Mouse (Mus musculus) lung, postnatal 10 days (tissue): ENCODE results near the gene Olfr417.
"Not testable (repeated sequence)": the region's sequence is repeated elsewhere in the genome, so short reads cannot be mapped to it uniquely, and the experiment has no call there.

Experiments used
- DNase-seq: peaks from one replicate; pipeline ENCODE4 v3.0.0; 2021

Gene Olfr417

DNA sequence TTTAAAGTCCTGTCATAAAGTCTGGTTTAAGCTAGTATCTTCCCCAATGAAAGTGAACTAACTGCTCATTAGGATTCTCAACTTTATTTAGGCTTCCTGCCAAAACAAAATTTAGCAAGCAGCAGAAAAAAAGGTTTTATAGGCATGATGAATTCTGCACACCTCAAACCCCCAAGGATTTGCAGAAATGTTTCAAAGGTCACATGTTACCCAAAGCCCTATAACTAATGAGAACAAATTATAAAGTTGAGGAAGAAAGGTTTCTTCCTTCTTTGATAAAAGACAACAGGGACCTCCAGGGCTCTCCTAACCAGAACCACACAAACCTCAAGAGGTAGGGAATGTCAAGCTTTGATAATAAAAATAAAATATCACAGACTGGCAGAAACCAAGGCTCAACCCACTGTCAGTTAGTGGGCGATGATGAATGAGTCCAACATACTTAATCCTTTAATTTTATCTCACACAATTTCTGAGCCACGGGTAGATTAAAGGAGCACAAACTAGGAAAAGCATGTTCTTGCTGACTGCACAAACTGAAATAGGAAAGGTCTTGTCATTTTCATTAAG is at the start of gene Olfr417:
TSS of gene Olfr417 (plus strand) at position 241 of the 570 bp plus-strand sequence.
- DNase-seq, result no peak

DNA sequence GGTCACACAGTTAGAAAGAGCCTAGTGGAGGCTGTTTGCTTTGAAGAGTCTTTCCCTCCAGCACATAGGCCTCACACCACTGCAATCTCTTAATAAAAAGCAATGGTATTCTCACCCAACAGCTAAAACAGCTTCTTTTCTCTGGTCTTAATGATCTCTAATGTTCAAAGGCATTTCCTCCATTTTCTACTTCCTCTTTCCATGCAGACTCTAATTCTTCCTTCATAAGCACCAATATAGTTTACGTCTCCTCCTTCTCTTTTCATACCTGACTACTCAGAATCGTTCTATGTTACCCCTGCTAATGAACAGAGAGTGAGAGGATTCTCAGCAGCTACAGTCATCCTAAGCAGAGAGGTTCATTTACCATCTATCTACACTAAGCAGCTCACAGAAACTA is 47.6 kb upstream of the Olfr417 start:
- DNase-seq, result no peak

GRCm38 (mm10) chr1:174330218-174330617 is 34.7 kb upstream of the Olfr417 start, which contains the start of gene Mptx1:
Gene Mptx1, plus strand, starts transcription at chr1:174330518.
- no peak for DNase-seq

GRCm38 (mm10) chr1:174353636-174354035 is 11.3 kb upstream of the Olfr417 start:
- DNase-seq, result not testable (repeated sequence)

- DNase-seq, result no peak
Measured at GRCm38 (mm10) chr1:174354640-174355039, 10.3 kb upstream of the Olfr417 start.

GRCm38 (mm10) chr1:174373799-174374198 is 8.9 kb downstream of the Olfr417 start:
- no peak for DNase-seq

- no peak for DNase-seq
Measured at GRCm38 (mm10) chr1:174390746-174391145, 25.8 kb downstream of the Olfr417 start, which contains the start of gene Olfr248. Gene Olfr248, plus strand, starts transcription at chr1:174391046.

- no peak for DNase-seq
Measured at GRCm38 (mm10) chr1:174422959-174423358, 58.0 kb downstream of the Olfr417 start.

DNA sequence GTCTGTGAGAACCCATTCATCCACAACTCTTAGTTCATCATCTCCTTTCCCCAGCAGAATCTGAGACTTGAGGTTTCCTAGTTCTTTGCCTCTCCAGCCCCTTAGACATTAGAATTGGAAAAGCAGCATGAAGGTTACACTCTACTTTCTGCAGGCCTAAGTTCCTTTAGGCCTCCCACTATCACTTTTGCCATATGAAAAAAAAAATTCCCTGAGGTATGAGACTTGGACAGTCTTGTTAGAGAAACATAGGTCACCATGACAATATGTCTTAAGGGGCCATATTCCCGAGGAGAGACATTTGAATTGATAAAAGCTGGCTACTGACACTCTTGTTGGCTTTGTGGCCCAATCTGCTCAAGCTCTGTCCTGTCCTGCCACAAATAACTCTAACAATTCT is 58.8 kb downstream of the Olfr417 start, which contains the start of gene Olfr414:
TSS of gene Olfr414 (plus strand) at position 301 of the 400 bp plus-strand sequence.
- no peak for DNase-seq
